Mouse (Mus musculus): ENCODE data around the gene St3gal2. TPM values are rescaled to one million over a fixed set of nuclear protein-coding genes. Genes with fewer than 3 reads are reported as not detected.
A peak's percentile ranks its signal among the peaks of the same experiment; 100 is the strongest.

Gene St3gal2
- 7.1 and 7.3 TPM in 2 replicates for polyA plus RNA-seq (2015; fragmentation: Nextera tagmentation; extraction: Ambion mirVana)

- H3K9ac ChIP-seq (ENCODE audit: low read length) = peak within 1 kb of the TSS; percentile 74
- H3K9me3 ChIP-seq (ENCODE audit: control insufficient read depth, low read length) = no peaks in the 10 kb centered on the region
- peak; percentile 95 for ATAC-seq (ENCODE audit: low FRiP score, low TSS enrichment)
- no peaks in the 10 kb centered on the region for H3K36me3 ChIP-seq (ENCODE audit: control insufficient read depth, insufficient read depth, low read length)
- H3K27ac ChIP-seq (replicated peaks) = peak within 1 kb of the TSS; percentile 67
- H3K27me3 ChIP-seq (ENCODE audit: control insufficient read depth, insufficient read depth, low read length) = no peaks in the 10 kb centered on the region
- H3K4me2 ChIP-seq (replicated peaks; ENCODE audit: low read depth) = peak within 1 kb of the TSS; percentile 67
- WGBS = under 1% methylated on average over 25 of the region's 36 CpGs
- TF ChIP-seq CTCF (IDR thresholded peaks at IDR 0.05; ENCODE audit: low read depth) (0 out of 2 replicates have a peak, but pooled peaks have one; percentile 6), EP300 (optimal IDR thresholded peaks at IDR 0.05) (no peak)
- peaks cover 3% of the 10 kb centered on the region; the same call in 1 of the 2 replicates for H3K4me1 ChIP-seq (replicated peaks; ENCODE audit: control insufficient read depth, insufficient read depth)
- peak; percentile 81 for DNase-seq (ENCODE audit: low spot score)
- H3K4me3 ChIP-seq (ENCODE audit: low read depth, low read length) = peak within 1 kb of the TSS; percentile 69
Observed at GRCm38 (mm10) chr8:110919341-110920031, at the start of gene St3gal2. Gene St3gal2 (plus strand): TSS chr8:110919922.

DNA sequence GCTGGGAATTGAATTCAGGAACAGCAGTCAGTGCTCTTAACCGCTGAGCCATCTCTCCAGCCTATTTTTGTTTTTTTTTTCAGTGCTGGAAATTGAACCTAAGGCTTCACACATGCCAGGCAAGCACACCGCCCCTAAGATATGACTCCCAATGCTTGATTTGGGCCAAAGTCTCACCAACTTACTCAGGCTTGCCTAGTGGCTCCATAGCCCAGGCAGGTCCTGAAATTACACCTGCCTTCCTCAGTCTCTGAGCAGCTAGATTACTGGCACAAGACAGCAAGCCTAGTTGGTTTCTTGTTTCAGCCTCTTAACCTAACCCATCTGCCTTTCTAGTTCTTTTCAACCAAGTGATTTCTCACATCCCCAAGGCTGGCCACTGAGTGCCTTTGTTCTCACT is 49.2 kb upstream of the St3gal2 start:
- DNase-seq (ENCODE audit: low spot score) = no peak
- TF ChIP-seq EP300 (optimal IDR thresholded peaks at IDR 0.05) (no peak), CTCF (IDR thresholded peaks at IDR 0.05; ENCODE audit: low read depth) (no peak)
- Histone ChIP-seq H3K36me3 (ENCODE audit: control insufficient read depth, insufficient read depth, low read length) (peaks cover 24% of the 10 kb centered on the region), H3K4me2 (replicated peaks; ENCODE audit: low read depth) (no peak overlapping the region), H3K27ac (replicated peaks) (no peak overlapping the region), H3K9ac (ENCODE audit: low read length) (no peak overlapping the region), H3K4me1 (replicated peaks; ENCODE audit: control insufficient read depth, insufficient read depth) (no peaks in the 10 kb centered on the region), H3K4me3 (ENCODE audit: low read depth, low read length) (no peak overlapping the region), H3K27me3 (ENCODE audit: control insufficient read depth, insufficient read depth, low read length) (no peaks in the 10 kb centered on the region), H3K9me3 (ENCODE audit: control insufficient read depth, low read length) (no peaks in the 10 kb centered on the region)
- ATAC-seq (ENCODE audit: low FRiP score, low TSS enrichment) = no peak
- WGBS = 95% methylated on average over 2 of the region's 2 CpGs

GRCm38 (mm10) chr8:110877862-110878261 is 41.9 kb upstream of the St3gal2 start:
- DNase-seq (ENCODE audit: low spot score) = no peak
- no peaks in the 10 kb centered on the region for H3K9me3 ChIP-seq (ENCODE audit: control insufficient read depth, low read length)
- no peak for TF ChIP-seq EP300 (optimal IDR thresholded peaks at IDR 0.05)
- TF ChIP-seq CTCF (IDR thresholded peaks at IDR 0.05; ENCODE audit: low read depth) = no peak
- no peak for ATAC-seq (ENCODE audit: low FRiP score, low TSS enrichment)
- H3K4me1 ChIP-seq (replicated peaks; ENCODE audit: control insufficient read depth, insufficient read depth) = no peaks in the 10 kb centered on the region
- H3K27me3 ChIP-seq (ENCODE audit: control insufficient read depth, insufficient read depth, low read length) = no peaks in the 10 kb centered on the region
- H3K9ac ChIP-seq (ENCODE audit: low read length) = no peak overlapping the region
- no peak overlapping the region for H3K27ac ChIP-seq (replicated peaks)
- 81% methylated on average over 4 of the region's 4 CpGs for WGBS
- peaks cover 32% of the 10 kb centered on the region for H3K36me3 ChIP-seq (ENCODE audit: control insufficient read depth, insufficient read depth, low read length)
- no peak overlapping the region for H3K4me2 ChIP-seq (replicated peaks; ENCODE audit: low read depth)
- no peak overlapping the region for H3K4me3 ChIP-seq (ENCODE audit: low read depth, low read length)

- Histone ChIP-seq H3K9me3 (ENCODE audit: control insufficient read depth, low read length) (no peaks in the 10 kb centered on the region), H3K4me1 (replicated peaks; ENCODE audit: control insufficient read depth, insufficient read depth) (no peaks in the 10 kb centered on the region), H3K36me3 (ENCODE audit: control insufficient read depth, insufficient read depth, low read length) (peaks cover 31% of the 10 kb centered on the region), H3K4me3 (ENCODE audit: low read depth, low read length) (no peak overlapping the region), H3K27me3 (ENCODE audit: control insufficient read depth, insufficient read depth, low read length) (no peaks in the 10 kb centered on the region), H3K9ac (ENCODE audit: low read length) (no peak overlapping the region), H3K4me2 (replicated peaks; ENCODE audit: low read depth) (no peak overlapping the region), H3K27ac (replicated peaks) (no peak overlapping the region)
- 94% methylated on average over 10 of the region's 10 CpGs for WGBS
- ATAC-seq (ENCODE audit: low FRiP score, low TSS enrichment) (no peak), DNase-seq (ENCODE audit: low spot score) (no peak)
- no peak for TF ChIP-seq CTCF (IDR thresholded peaks at IDR 0.05; ENCODE audit: low read depth)
- no peak for TF ChIP-seq EP300 (optimal IDR thresholded peaks at IDR 0.05)
Observed at GRCm38 (mm10) chr8:110881741-110882310, 37.9 kb upstream of the St3gal2 start.

DNA sequence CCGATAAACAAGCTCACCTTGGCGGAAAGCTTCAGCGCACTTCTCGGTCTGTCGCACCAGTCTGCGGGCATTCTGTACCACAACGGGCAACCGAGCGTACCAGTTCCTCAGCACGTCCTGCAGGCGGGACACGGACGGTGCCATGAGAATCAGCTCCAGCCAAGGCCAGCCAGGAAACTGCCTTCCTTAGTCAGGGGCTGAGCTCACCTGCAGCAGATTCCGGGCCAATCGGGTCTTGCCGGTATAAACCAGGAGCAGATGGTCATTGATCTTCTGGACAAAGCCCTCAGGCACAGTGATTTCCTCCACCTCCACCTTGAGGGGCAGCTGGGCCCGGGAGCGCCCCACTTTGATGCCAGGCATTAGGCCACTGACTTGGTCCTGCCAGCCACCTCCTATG is 35.9 kb upstream of the St3gal2 start:
- H3K27ac ChIP-seq (replicated peaks) = no peak overlapping the region
- H3K36me3 ChIP-seq (ENCODE audit: control insufficient read depth, insufficient read depth, low read length) = peaks cover 31% of the 10 kb centered on the region
- 95% methylated on average over 18 of the region's 18 CpGs for WGBS
- no peak overlapping the region for H3K9ac ChIP-seq (ENCODE audit: low read length)
- no peaks in the 10 kb centered on the region for H3K9me3 ChIP-seq (ENCODE audit: control insufficient read depth, low read length)
- TF ChIP-seq EP300 (optimal IDR thresholded peaks at IDR 0.05) = no peak
- TF ChIP-seq CTCF (IDR thresholded peaks at IDR 0.05; ENCODE audit: low read depth) = no peak
- H3K27me3 ChIP-seq (ENCODE audit: control insufficient read depth, insufficient read depth, low read length) = no peaks in the 10 kb centered on the region
- no peak overlapping the region for H3K4me3 ChIP-seq (ENCODE audit: low read depth, low read length)
- H3K4me2 ChIP-seq (replicated peaks; ENCODE audit: low read depth) = no peak overlapping the region
- no peak for ATAC-seq (ENCODE audit: low FRiP score, low TSS enrichment)
- no peaks in the 10 kb centered on the region for H3K4me1 ChIP-seq (replicated peaks; ENCODE audit: control insufficient read depth, insufficient read depth)
- DNase-seq (ENCODE audit: low spot score) = no peak

DNA sequence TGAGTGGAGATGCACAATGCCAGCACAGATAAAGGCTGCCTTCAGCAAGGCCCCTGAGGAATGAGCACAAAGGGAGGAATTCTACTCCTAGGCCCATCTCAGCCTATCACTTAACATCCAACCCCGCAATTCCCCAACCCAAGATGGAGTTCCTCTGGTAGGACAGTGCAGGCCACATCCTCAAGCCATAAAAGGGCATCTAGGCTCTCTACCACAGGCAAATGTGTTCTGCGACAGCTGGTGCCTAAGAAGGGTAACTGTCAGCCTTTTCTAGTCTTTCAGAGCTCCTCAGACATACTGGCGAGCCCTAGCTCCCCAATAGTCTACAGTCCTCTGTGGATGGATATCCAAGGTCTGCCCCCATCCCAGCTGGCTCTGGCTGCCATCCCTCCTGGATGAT is 33.1 kb upstream of the St3gal2 start:
- ATAC-seq (ENCODE audit: low FRiP score, low TSS enrichment) (no peak), DNase-seq (ENCODE audit: low spot score) (no peak)
- H3K36me3 ChIP-seq (ENCODE audit: control insufficient read depth, insufficient read depth, low read length) = peaks cover 32% of the 10 kb centered on the region
- H3K4me2 ChIP-seq (replicated peaks; ENCODE audit: low read depth) = no peak overlapping the region
- no peaks in the 10 kb centered on the region for H3K9me3 ChIP-seq (ENCODE audit: control insufficient read depth, low read length)
- H3K4me3 ChIP-seq (ENCODE audit: low read depth, low read length) = no peak overlapping the region
- H3K27ac ChIP-seq (replicated peaks) = no peak overlapping the region
- no peaks in the 10 kb centered on the region for H3K27me3 ChIP-seq (ENCODE audit: control insufficient read depth, insufficient read depth, low read length)
- no peaks in the 10 kb centered on the region for H3K4me1 ChIP-seq (replicated peaks; ENCODE audit: control insufficient read depth, insufficient read depth)
- no peak overlapping the region for H3K9ac ChIP-seq (ENCODE audit: low read length)
- TF ChIP-seq EP300 (optimal IDR thresholded peaks at IDR 0.05) = no peak
- TF ChIP-seq CTCF (IDR thresholded peaks at IDR 0.05; ENCODE audit: low read depth) = no peak
- WGBS = 85% methylated on average over 3 of the region's 3 CpGs

All from stomach, postnatal 0 days (tissue).